Mouse (Mus musculus) limb, embryonic 13.5 days (tissue): ENCODE data around the gene Katnb1. TPM values are rescaled to one million over a fixed set of nuclear protein-coding genes. Genes with fewer than 3 reads are reported as not detected.

Source experiments
- ATAC-seq: fragments of 200-750 bp; cut with Nextera tagmentation; 2 replicates; pipeline ENCODE4 v1.8.0; 2017; ENCODE audit warnings: low read depth, moderate number of reproducible peaks, moderate TSS enrichment; ENCODE audit not compliant: low FRiP score
- H3K27ac ChIP-seq: fragments of 300-500 bp; sonication (generic); 2 replicates; pipeline ENCODE4 v1.5.1; 2015; ENCODE audit warnings: inconsistent platforms, mild to moderate bottlenecking, moderate library complexity
- H3K27me3 ChIP-seq: fragments of 300-500 bp; sonication (generic); 2 replicates; pipeline ENCODE4 v1.6.1; 2015; ENCODE audit warnings: mild to moderate bottlenecking, inconsistent platforms
- H3K36me3 ChIP-seq: fragments of 300-500 bp; sonication (generic); 2 replicates; pipeline ENCODE4 v1.6.1; 2015; ENCODE audit warnings: inconsistent platforms, mild to moderate bottlenecking, moderate library complexity
- H3K4me1 ChIP-seq: fragments of 300-500 bp; sonication (generic); 2 replicates; pipeline ENCODE4 v1.6.1; 2015; ENCODE audit warnings: inconsistent platforms
- H3K4me2 ChIP-seq: fragments of 300-500 bp; sonication (generic); replicated peaks from 2 replicates; pipeline ENCODE4 v1.6.1; 2015; ENCODE audit warnings: inconsistent platforms, mild to moderate bottlenecking, moderate library complexity
- H3K4me3 ChIP-seq: fragments of 300-500 bp; sonication (generic); 2 replicates; pipeline ENCODE4 v1.5.1; 2015; ENCODE audit warnings: moderate library complexity, mild to moderate bottlenecking, inconsistent platforms
- H3K9ac ChIP-seq: fragments of 300-500 bp; sonication (generic); 2 replicates; pipeline ENCODE4 v1.6.1; 2015; ENCODE audit warnings: mild to moderate bottlenecking, inconsistent platforms
- H3K9me3 ChIP-seq: fragments of 300-500 bp; sonication (generic); 2 replicates; pipeline ENCODE4 v1.6.1; 2016; ENCODE audit warnings: inconsistent platforms
- WGBS: fragments of 180-500 bp; shearing (Covaris S2); methylation state at CpG from one replicate; pipeline ENCODE4 v1.1.7; 2015; 5-methylcytosine and 5-hydroxymethylcytosine counted together
- polyA plus RNA-seq: library from polyadenylated mRNA; unstranded; fragments of >200 nt; fragmentation: Nextera tagmentation; extraction: Ambion mirVana; gene quantifications from 2 replicates; pipeline ENCODE4 v1.2.1, GENCODE M21; 2015

The Katnb1 gene
- polyA plus RNA-seq, 1 experiment from 2014 or later = 24.2 TPM

- Histone ChIP-seq H3K27me3 (no peaks in the 10 kb centered on the region), H3K27ac (no peak overlapping the region), H3K4me1 (no peaks in the 10 kb centered on the region), H3K36me3 (peaks cover 100% of the 10 kb centered on the region), H3K9me3 (no peaks in the 10 kb centered on the region), H3K4me2 (no peak overlapping the region), H3K9ac (no peak overlapping the region), H3K4me3 (no peak overlapping the region)
- WGBS = 94% methylated on average over 4 of the region's 4 CpGs
- no peak for ATAC-seq
These were observed 12.6 kb downstream of the Katnb1 start for GRCm38 (mm10) chr8:95093574-95093973.

DNA sequence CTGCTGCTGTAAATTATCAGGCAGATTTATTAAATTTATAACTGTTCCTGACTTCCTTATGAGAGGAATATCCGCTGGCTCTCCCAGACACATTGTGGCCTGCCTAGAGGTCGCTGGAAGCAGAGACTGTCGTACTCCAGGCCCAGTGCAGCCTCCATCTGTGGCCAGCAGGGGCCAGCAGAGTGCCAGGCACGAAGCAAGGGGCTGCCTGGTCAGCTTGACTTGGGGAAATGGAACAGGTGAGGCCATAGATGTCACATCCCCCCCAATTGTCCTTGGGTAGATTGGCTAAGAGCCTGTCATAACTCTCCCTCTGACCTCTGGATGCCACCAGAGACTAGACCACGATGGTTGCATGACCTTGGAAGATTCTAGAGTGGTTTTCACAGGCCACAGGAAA lies 18.0 kb downstream of the Katnb1 start:
- Histone ChIP-seq H3K36me3 (peaks cover 99% of the 10 kb centered on the region), H3K9ac (no peak overlapping the region), H3K4me1 (no peaks in the 10 kb centered on the region), H3K27ac (no peak overlapping the region), H3K4me3 (no peak overlapping the region), H3K27me3 (no peaks in the 10 kb centered on the region), H3K4me2 (no peak overlapping the region), H3K9me3 (no peaks in the 10 kb centered on the region)
- WGBS = 20% methylated on average over 5 of the region's 5 CpGs
- peak; percentile 58; the same call in 1 of the 2 replicates for ATAC-seq

- no peak overlapping the region for H3K4me2 ChIP-seq
- no peaks in the 10 kb centered on the region for H3K27me3 ChIP-seq
- H3K36me3 ChIP-seq = peaks cover 95% of the 10 kb centered on the region
- H3K9ac ChIP-seq = no peak overlapping the region
- no peak for ATAC-seq
- no peaks in the 10 kb centered on the region for H3K4me1 ChIP-seq
- no peak overlapping the region; the same call in 1 of the 2 replicates for H3K27ac ChIP-seq
- 73% methylated on average over 4 of the region's 4 CpGs for WGBS
- H3K4me3 ChIP-seq = no peak overlapping the region
- H3K9me3 ChIP-seq = no peaks in the 10 kb centered on the region
These were observed 21.0 kb downstream of the Katnb1 start for GRCm38 (mm10) chr8:95101972-95102371.

DNA sequence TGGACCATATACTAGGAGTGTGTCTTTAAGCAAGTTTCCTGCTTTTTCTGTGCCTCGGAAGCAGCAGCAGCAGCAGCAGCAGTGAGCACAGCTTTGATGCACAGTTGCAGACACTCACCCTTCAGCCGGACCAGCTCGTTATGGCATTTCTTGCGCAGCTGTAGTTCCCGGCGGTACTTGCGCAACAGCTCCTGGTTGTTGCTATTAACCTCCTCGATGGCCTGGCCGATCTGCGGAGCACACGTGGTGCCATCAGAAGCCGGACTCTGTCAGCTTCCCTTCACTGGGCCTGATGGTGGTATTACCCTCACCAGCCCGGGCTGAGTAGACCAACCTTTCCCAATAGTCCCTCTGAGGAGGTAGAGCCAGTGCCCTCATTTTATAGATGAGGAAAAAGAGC lies 26.3 kb downstream of the Katnb1 start:
- no peak for ATAC-seq
- H3K9ac ChIP-seq = no peak overlapping the region
- H3K4me2 ChIP-seq = no peak overlapping the region
- H3K9me3 ChIP-seq = no peaks in the 10 kb centered on the region
- no peaks in the 10 kb centered on the region for H3K27me3 ChIP-seq
- 86% methylated on average over 13 of the region's 13 CpGs for WGBS
- no peak overlapping the region for H3K4me3 ChIP-seq
- H3K36me3 ChIP-seq = peaks cover 71% of the 10 kb centered on the region
- no peaks in the 10 kb centered on the region for H3K4me1 ChIP-seq
- H3K27ac ChIP-seq = no peak overlapping the region

DNA sequence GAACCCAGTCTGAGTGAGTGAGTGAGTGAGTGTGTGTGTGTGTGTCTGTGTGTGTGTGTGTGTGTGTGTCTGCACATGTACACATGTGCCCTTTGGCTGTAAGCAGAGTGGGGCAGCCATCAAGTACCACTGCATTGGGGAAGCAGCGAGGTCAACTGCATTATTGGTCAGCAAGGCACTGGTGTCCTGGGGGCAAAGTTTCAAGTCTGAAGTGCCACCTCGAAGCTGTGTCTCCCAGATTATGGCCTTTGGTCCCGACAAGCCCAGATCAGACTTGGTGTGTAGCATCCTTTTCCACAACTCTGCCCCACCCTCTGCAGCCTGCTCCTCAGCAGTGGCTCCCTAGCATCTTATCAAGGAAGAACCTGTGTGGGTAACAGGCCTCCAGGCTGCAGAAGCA lies 31.6 kb downstream of the Katnb1 start:
- no peak overlapping the region for H3K9ac ChIP-seq
- ATAC-seq = no peak
- H3K27ac ChIP-seq = no peak overlapping the region
- no peaks in the 10 kb centered on the region for H3K27me3 ChIP-seq
- H3K4me2 ChIP-seq = no peak overlapping the region
- H3K36me3 ChIP-seq = peaks cover 22% of the 10 kb centered on the region
- no peaks in the 10 kb centered on the region for H3K4me1 ChIP-seq
- no peaks in the 10 kb centered on the region for H3K9me3 ChIP-seq
- H3K4me3 ChIP-seq = no peak overlapping the region
- 79% methylated on average over 3 of the region's 3 CpGs for WGBS

DNA sequence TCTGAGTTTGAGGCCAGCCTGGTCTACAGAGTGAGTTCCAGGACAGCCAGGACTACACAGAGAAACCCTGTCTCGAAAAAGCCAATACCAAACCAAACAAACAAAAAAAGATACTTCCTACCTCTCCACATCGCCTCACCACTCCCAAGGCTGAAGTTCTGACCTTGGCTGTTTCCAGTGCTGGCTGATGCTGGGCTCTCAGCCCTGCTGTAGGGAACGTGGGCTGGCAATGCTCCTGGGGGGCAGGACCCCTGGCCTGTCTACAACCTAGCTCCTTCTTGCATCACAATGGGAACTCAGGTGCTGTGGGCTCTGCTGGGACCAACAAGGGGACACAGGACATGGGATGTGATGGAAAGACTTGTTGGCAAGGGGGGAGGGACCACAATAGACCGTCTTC lies 32.1 kb downstream of the Katnb1 start:
- no peaks in the 10 kb centered on the region for H3K4me1 ChIP-seq
- H3K36me3 ChIP-seq = peaks cover 18% of the 10 kb centered on the region
- WGBS = 77% methylated on average over 4 of the region's 4 CpGs
- no peaks in the 10 kb centered on the region for H3K9me3 ChIP-seq
- H3K27ac ChIP-seq = no peak overlapping the region
- no peak overlapping the region for H3K9ac ChIP-seq
- H3K4me2 ChIP-seq = no peak overlapping the region
- ATAC-seq = no peak
- H3K27me3 ChIP-seq = no peaks in the 10 kb centered on the region
- no peak overlapping the region for H3K4me3 ChIP-seq

GRCm38 (mm10) chr8:95113750-95114149 lies 32.8 kb downstream of the Katnb1 start:
- H3K27me3 ChIP-seq = no peaks in the 10 kb centered on the region
- H3K9ac ChIP-seq = no peak overlapping the region
- H3K27ac ChIP-seq = no peak overlapping the region
- ATAC-seq = no peak; the same call in 1 of the 2 replicates
- H3K4me2 ChIP-seq = no peak overlapping the region
- WGBS = 69% methylated on average over 3 of the region's 3 CpGs
- peaks cover 13% of the 10 kb centered on the region for H3K36me3 ChIP-seq
- H3K4me1 ChIP-seq = no peaks in the 10 kb centered on the region
- no peaks in the 10 kb centered on the region for H3K9me3 ChIP-seq
- H3K4me3 ChIP-seq = no peak overlapping the region

GRCm38 (mm10) chr8:95123455-95123854 lies 42.5 kb downstream of the Katnb1 start:
- WGBS = 85% methylated on average over 5 of the region's 5 CpGs
- ATAC-seq = no peak
- H3K9ac ChIP-seq = no peak overlapping the region
- H3K4me2 ChIP-seq = no peak overlapping the region
- H3K9me3 ChIP-seq = no peaks in the 10 kb centered on the region
- H3K27ac ChIP-seq = no peak overlapping the region
- H3K4me3 ChIP-seq = no peak overlapping the region
- H3K4me1 ChIP-seq = no peaks in the 10 kb centered on the region
- H3K27me3 ChIP-seq = no peaks in the 10 kb centered on the region
- H3K36me3 ChIP-seq = peaks cover 36% of the 10 kb centered on the region

DNA sequence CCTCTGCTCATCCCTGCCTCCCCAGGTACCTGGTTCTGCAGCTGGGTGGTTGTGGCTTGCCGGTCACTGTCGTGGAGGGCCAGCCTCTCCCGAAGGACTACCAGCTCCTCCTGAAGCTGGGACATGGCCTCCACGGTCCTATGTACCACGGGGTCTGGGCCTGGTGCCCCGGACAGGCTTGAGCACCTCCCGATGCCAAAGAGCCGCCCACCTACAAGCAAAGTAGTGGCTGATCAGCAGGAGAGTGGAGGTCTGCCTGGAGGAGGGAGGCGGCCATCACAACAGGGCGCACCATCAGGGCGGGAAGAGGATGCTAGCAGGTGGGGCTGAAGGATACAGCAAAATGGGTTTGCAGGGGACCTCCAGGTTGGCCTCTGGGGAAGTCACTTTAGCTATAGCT lies 45.5 kb downstream of the Katnb1 start:
- 86% methylated on average over 11 of the region's 11 CpGs for WGBS
- no peak overlapping the region for H3K4me3 ChIP-seq
- no peaks in the 10 kb centered on the region for H3K4me1 ChIP-seq
- no peaks in the 10 kb centered on the region for H3K27me3 ChIP-seq
- H3K36me3 ChIP-seq = peaks cover 37% of the 10 kb centered on the region
- H3K4me2 ChIP-seq = no peak overlapping the region
- H3K27ac ChIP-seq = no peak overlapping the region
- no peak overlapping the region for H3K9ac ChIP-seq
- ATAC-seq = no peak
- H3K9me3 ChIP-seq = no peaks in the 10 kb centered on the region

DNA sequence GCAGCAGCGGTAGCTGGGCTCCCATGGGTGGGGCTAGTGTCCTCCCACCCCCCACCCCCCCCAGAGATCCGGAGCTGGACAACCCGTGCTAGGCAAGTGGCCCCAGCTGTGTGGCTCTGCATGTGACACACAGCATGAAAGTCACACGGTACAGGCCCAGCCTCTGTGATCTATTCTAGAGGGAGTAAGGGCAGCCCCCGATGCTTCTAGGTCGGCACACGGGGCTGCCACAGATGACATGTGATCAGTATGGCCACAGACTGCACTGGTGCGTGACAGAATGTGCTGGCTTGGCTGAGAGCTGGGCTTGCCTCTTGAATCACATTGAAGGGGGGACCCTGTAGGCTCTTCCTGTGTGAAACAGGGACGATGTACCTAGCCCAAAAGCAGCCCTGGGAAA lies 46.7 kb downstream of the Katnb1 start:
- Histone ChIP-seq H3K27me3 (no peaks in the 10 kb centered on the region), H3K36me3 (peaks cover 47% of the 10 kb centered on the region), H3K27ac (no peak overlapping the region), H3K4me2 (no peak overlapping the region), H3K4me3 (no peak overlapping the region), H3K9me3 (no peaks in the 10 kb centered on the region), H3K4me1 (no peaks in the 10 kb centered on the region), H3K9ac (no peak overlapping the region)
- WGBS = 68% methylated on average over 9 of the region's 9 CpGs
- ATAC-seq = no peak

- H3K36me3 ChIP-seq = peaks cover 46% of the 10 kb centered on the region
- ATAC-seq = no peak
- no peaks in the 10 kb centered on the region for H3K27me3 ChIP-seq
- WGBS = 88% methylated on average over 11 of the region's 11 CpGs
- H3K4me2 ChIP-seq = no peak overlapping the region
- H3K27ac ChIP-seq = no peak overlapping the region
- H3K4me3 ChIP-seq = no peak overlapping the region
- no peaks in the 10 kb centered on the region for H3K4me1 ChIP-seq
- no peaks in the 10 kb centered on the region for H3K9me3 ChIP-seq
- H3K9ac ChIP-seq = no peak overlapping the region
These were observed 47.8 kb downstream of the Katnb1 start for GRCm38 (mm10) chr8:95128750-95129260.

- WGBS = 61% methylated on average over 15 of the region's 15 CpGs
- Histone ChIP-seq H3K9me3 (no peaks in the 10 kb centered on the region), H3K9ac (no peak overlapping the region), H3K36me3 (peaks cover 43% of the 10 kb centered on the region), H3K27me3 (no peaks in the 10 kb centered on the region), H3K4me1 (no peaks in the 10 kb centered on the region), H3K4me2 (no peak overlapping the region), H3K4me3 (no peak overlapping the region), H3K27ac (no peak overlapping the region)
- no peak for ATAC-seq
These were observed 50.1 kb downstream of the Katnb1 start for GRCm38 (mm10) chr8:95130966-95131537.

- H3K9me3 ChIP-seq = no peaks in the 10 kb centered on the region
- peaks cover 9% of the 10 kb centered on the region for H3K27me3 ChIP-seq
- no peak overlapping the region for H3K9ac ChIP-seq
- peaks cover 3% of the 10 kb centered on the region for H3K4me1 ChIP-seq
- ATAC-seq = no peak
- 84% methylated on average over 5 of the region's 5 CpGs for WGBS
- H3K36me3 ChIP-seq = peaks cover 39% of the 10 kb centered on the region
- no peak overlapping the region for H3K4me3 ChIP-seq
- H3K27ac ChIP-seq = no peak overlapping the region
- H3K4me2 ChIP-seq = no peak overlapping the region
These were observed 51.0 kb downstream of the Katnb1 start for GRCm38 (mm10) chr8:95131983-95132382.
